Mouse (Mus musculus) lung, embryonic 16.5 days (tissue): ENCODE data around the gene Rdx. TPM values are rescaled to one million over a fixed set of nuclear protein-coding genes. Genes with fewer than 3 reads are reported as not detected.
"Not testable (repeated sequence)": the region's sequence is repeated elsewhere in the genome, so short reads cannot be mapped to it uniquely, and the experiment has no call there.

Experiments
- ATAC-seq: fragments of 200-750 bp; cut with Nextera tagmentation; 2 replicates; pipeline ENCODE4 v1.8.0; 2017; ENCODE audit warnings: low read depth, mild to moderate bottlenecking, moderate library complexity
- H3K27ac ChIP-seq: fragments of 300-500 bp; sonication (generic); 2 replicates; pipeline ENCODE4 v1.5.1; 2014; ENCODE audit warnings: mild to moderate bottlenecking, control low read depth, low read length
- H3K27me3 ChIP-seq: fragments of 300-500 bp; sonication (generic); 2 replicates; pipeline ENCODE4 v1.6.1; 2014; ENCODE audit warnings: low read depth, low read length, mixed read lengths; ENCODE audit not compliant: control insufficient read depth, insufficient read depth
- H3K36me3 ChIP-seq: fragments of 300-500 bp; sonication (generic); 2 replicates; pipeline ENCODE4 v1.6.1; 2014; ENCODE audit warnings: low read length; ENCODE audit not compliant: control insufficient read depth, insufficient read depth
- H3K4me1 ChIP-seq: fragments of 300-500 bp; sonication (generic); replicated peaks from 2 replicates; pipeline ENCODE4 v1.6.1; 2014; ENCODE audit warnings: low read length, mixed read lengths; ENCODE audit not compliant: control insufficient read depth, insufficient read depth
- H3K4me2 ChIP-seq: fragments of 300-500 bp; sonication (generic); 2 replicates; pipeline ENCODE4 v1.6.1; 2014; ENCODE audit warnings: low read depth, low read length, control low read depth
- H3K4me3 ChIP-seq: fragments of 300-500 bp; sonication (generic); 2 replicates; pipeline ENCODE4 v1.5.1; 2014; ENCODE audit warnings: mild to moderate bottlenecking, low read length, control low read depth
- H3K9ac ChIP-seq: fragments of 300-500 bp; sonication (generic); 2 replicates; pipeline ENCODE4 v1.6.1; 2014; ENCODE audit warnings: low read length, control low read depth
- H3K9me3 ChIP-seq: fragments of 300-500 bp; sonication (generic); 2 replicates; pipeline ENCODE4 v1.6.1; 2016; ENCODE audit warnings: low read length; ENCODE audit not compliant: control insufficient read depth
- WGBS: fragments of 180-500 bp; shearing (Covaris S2); extraction: QIAGEN DNeasy Blood & Tissue Kit; methylation state at CpG from one replicate; pipeline ENCODE4 v1.1.7; 2014; 5-methylcytosine and 5-hydroxymethylcytosine counted together
- polyA plus RNA-seq: library from polyadenylated mRNA; unstranded; fragments of >200 nt; fragmentation: Nextera tagmentation; extraction: Ambion mirVana; gene quantifications from 2 replicates; pipeline ENCODE4 v1.2.1, GENCODE M21; 2015

Gene Rdx
- polyA plus RNA-seq, 1 experiment from 2014 or later = 115 TPM

DNA sequence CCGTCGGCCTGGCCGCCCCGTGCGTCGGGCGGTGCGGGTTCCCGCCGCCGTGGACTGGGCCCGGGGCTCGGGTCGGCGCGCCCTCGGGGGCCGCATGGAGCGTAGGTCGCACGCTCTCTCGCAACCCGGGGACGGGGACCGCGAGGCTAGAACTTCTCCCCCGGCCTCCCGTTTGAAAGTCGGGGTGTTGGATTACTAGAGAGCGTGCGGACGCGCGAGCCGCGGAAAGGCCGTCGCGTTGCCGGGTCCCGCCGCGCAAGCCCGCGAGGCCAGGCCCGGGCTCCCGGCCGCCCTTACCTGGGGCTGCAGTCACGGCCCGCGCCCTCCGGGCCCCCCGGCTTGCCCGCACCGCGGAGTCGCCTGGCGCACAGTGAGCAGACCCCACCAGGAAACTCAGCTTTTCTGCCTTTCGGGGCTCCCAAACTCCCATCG lies 1.7 kb downstream of the Rdx start:
- ATAC-seq = peak; percentile 56
- peak overlapping the region; percentile 99 for H3K27ac ChIP-seq
- WGBS = under 1% methylated on average over 59 of the region's 60 CpGs
- H3K4me2 ChIP-seq = peak overlapping the region; percentile 77
- H3K9me3 ChIP-seq = no peaks in the 10 kb centered on the region
- no peaks in the 10 kb centered on the region for H3K27me3 ChIP-seq
- H3K4me3 ChIP-seq = peak overlapping the region; percentile 91
- peaks cover 19% of the 10 kb centered on the region for H3K4me1 ChIP-seq
- no peaks in the 10 kb centered on the region for H3K36me3 ChIP-seq
- H3K9ac ChIP-seq = peak overlapping the region; percentile 99

DNA sequence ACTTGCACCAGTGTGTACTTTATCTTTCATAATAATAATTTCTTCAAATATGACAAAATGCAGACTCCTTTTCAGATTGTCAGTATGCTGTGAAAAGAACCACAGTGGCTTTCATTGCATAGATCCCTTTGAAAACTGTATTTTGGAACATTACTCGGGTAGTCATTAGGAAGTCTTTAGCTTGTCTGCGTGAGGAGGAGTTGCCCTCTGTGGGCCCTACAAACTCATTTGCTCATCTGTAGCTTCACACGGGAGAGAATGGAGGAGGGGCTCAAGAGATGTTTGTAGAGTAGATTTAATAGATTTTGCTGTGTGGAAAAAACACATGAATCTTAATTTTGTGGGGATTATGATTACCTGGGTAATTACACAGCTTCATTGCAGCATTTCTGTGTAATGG lies 2.6 kb downstream of the Rdx start:
- peaks cover 19% of the 10 kb centered on the region for H3K4me1 ChIP-seq
- H3K4me3 ChIP-seq = peak overlapping the region; percentile 91
- H3K36me3 ChIP-seq = no peaks in the 10 kb centered on the region
- H3K9me3 ChIP-seq = no peaks in the 10 kb centered on the region
- no peak for ATAC-seq
- H3K9ac ChIP-seq = peak overlapping the region; percentile 99
- H3K4me2 ChIP-seq = peak overlapping the region; percentile 77
- 0% methylated on average over 3 of the region's 3 CpGs for WGBS
- H3K27me3 ChIP-seq = no peaks in the 10 kb centered on the region
- H3K27ac ChIP-seq = no peak overlapping the region

DNA sequence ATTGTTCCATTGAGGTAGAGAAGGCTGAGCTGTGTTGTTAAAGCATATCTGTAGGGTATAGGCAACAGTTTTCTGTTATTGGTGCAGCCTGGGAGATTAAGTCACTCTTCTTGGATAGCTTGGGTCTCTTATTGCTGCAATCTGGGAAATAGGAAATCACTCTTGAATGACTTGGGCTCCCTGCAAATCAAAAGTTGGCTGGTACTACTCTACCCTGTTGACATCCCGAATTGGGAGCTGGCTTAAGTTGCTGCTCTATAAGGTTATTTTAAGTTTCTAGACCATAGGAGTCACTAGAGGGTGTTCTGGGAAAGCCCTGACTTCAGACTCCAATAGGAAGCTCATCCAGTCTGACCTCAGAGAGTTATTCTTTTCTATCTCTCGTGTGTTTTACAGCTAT lies 3.4 kb downstream of the Rdx start:
- H3K4me1 ChIP-seq = peaks cover 19% of the 10 kb centered on the region
- H3K9ac ChIP-seq = 0 out of 2 replicates have a peak overlapping the region, but pooled peaks have one; percentile 3
- peak overlapping the region; percentile 77 for H3K4me2 ChIP-seq
- H3K4me3 ChIP-seq = peak overlapping the region; percentile 28
- no peak overlapping the region for H3K27ac ChIP-seq
- ATAC-seq = no peak
- no peaks in the 10 kb centered on the region for H3K27me3 ChIP-seq
- H3K9me3 ChIP-seq = no peaks in the 10 kb centered on the region
- H3K36me3 ChIP-seq = no peaks in the 10 kb centered on the region
- 22% methylated on average over 2 of the region's 2 CpGs for WGBS

DNA sequence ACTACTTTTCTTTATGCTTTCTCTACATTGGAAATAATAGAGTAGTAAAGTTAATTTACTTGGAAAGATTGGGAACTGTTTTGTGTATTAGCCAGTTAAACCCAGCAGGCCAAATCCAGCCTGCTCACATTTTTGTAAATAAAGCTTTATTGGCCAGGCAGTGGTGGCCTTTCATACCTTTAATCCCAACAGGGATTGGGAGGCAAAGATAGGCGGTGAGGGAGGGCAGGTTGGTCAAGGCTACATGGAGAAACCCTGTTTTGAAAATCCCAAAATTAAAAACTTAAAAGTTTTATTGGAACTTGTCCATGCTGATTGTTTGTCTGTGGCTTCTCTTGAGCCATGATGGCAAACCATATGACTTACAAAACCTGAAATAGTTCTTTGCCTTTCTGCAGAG lies 5.2 kb downstream of the Rdx start:
- Histone ChIP-seq H3K4me2 (no peak overlapping the region), H3K27ac (no peak overlapping the region), H3K4me1 (peaks cover 14% of the 10 kb centered on the region), H3K4me3 (no peak overlapping the region), H3K27me3 (no peaks in the 10 kb centered on the region), H3K36me3 (no peaks in the 10 kb centered on the region), H3K9ac (no peak overlapping the region), H3K9me3 (no peaks in the 10 kb centered on the region)
- 82% methylated on average over 1 of the region's 1 CpGs for WGBS
- no peak for ATAC-seq

DNA sequence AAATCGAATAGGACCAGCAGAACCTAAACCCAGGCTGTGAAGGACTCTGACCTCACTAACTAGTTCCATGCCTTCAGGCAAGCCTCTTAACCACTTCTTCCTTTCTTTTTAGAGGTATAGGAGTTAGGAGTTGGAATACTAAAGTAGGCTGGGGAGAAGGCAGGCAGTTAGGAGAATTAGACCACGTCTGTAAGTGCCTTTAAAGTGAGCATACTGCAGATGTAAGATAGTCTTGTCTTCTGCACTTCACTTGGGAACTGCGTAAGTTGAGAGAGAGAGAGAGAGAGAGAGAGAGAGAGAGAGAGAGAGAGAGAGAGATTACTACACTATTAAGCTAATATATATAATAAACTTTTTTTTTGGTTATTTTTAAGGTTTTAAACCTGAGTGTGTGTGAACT lies 8.3 kb downstream of the Rdx start:
- Histone ChIP-seq H3K4me3 (no peak overlapping the region), H3K4me2 (no peak overlapping the region), H3K9ac (no peak overlapping the region), H3K36me3 (no peaks in the 10 kb centered on the region), H3K27me3 (no peaks in the 10 kb centered on the region), H3K9me3 (no peaks in the 10 kb centered on the region), H3K27ac (no peak overlapping the region), H3K4me1 (peaks cover 10% of the 10 kb centered on the region)
- 71% methylated on average over 3 of the region's 3 CpGs for WGBS
- no peak for ATAC-seq

DNA sequence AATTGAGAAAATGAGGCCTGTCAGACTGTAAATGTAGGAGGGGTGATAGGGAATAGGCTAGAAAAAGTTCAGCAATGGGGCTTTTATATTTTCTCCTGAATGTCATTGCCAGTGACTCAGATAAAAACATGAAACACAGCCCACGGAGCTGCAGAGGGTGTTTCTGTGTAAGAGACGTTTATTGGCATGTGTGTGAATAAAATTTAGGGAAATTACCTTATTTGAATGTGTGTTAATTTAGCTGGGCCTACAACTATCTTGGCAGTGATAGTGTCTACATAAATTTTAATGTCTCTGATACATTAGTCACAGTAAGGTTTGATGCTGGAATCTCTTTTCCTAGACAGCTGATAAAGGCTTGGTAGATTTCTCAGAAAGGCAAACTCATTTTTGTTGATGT lies 12.8 kb downstream of the Rdx start:
- no peak overlapping the region for H3K4me3 ChIP-seq
- 44% methylated on average over 2 of the region's 2 CpGs for WGBS
- no peak overlapping the region for H3K27ac ChIP-seq
- no peak overlapping the region for H3K9ac ChIP-seq
- 0 out of 2 replicates have a peak, but pooled peaks cover 2% of the 10 kb centered on the region for H3K4me1 ChIP-seq
- H3K4me2 ChIP-seq = no peak overlapping the region
- H3K36me3 ChIP-seq = peaks cover 14% of the 10 kb centered on the region
- no peaks in the 10 kb centered on the region for H3K9me3 ChIP-seq
- H3K27me3 ChIP-seq = no peaks in the 10 kb centered on the region
- ATAC-seq = no peak

DNA sequence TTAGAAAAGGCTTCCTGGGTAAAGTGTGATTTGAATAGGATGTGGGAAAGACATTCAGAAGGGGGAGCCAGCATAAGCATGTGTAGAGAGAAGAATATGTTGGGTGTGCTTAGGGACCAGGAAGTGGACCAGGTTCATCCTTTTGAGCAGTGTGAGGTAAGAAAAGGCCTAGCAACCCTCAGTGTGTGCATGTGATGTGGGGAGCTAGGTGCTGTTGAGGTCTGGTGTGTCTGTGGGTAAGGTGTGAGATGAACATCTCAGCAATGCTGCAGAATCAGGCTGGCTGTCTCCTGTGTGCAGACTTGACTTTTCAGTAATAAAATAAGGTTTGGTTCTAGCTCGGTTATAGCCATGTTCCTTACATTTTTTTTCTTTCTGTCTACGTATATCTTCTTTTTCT lies 23.1 kb downstream of the Rdx start:
- H3K9me3 ChIP-seq = no peaks in the 10 kb centered on the region
- no peak overlapping the region for H3K9ac ChIP-seq
- no peak overlapping the region for H3K27ac ChIP-seq
- no peak for ATAC-seq
- H3K4me1 ChIP-seq = no peaks in the 10 kb centered on the region
- peaks cover 52% of the 10 kb centered on the region for H3K36me3 ChIP-seq
- 88% methylated on average over 2 of the region's 2 CpGs for WGBS
- H3K4me3 ChIP-seq = no peak overlapping the region
- no peak overlapping the region for H3K4me2 ChIP-seq
- no peaks in the 10 kb centered on the region for H3K27me3 ChIP-seq

DNA sequence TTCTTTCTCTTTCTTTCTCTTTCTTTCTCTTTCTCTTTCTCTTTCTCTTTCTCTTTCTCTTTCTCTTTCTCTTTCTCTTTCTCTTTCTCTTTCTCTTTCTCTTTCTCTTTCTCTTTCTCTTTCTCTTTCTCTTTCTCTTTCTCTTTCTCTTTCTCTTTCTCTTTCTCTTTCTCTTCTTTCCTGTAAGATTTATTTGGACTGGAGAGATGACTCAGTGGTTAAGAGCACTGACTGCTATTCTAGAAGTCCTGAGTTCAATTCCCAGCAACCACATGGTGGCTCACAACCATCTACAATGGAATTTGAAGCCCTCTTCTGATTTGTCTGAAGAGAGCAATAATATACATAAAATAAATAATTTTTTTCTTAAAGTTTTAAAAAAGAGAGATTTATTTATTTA lies 24.4 kb downstream of the Rdx start:
- not testable (repeated sequence) for H3K27me3 ChIP-seq, H3K4me1 ChIP-seq, H3K9me3 ChIP-seq, H3K27ac ChIP-seq, H3K4me2 ChIP-seq, H3K9ac ChIP-seq, H3K4me3 ChIP-seq, ATAC-seq
- peaks cover 50% of the 10 kb centered on the region for H3K36me3 ChIP-seq

DNA sequence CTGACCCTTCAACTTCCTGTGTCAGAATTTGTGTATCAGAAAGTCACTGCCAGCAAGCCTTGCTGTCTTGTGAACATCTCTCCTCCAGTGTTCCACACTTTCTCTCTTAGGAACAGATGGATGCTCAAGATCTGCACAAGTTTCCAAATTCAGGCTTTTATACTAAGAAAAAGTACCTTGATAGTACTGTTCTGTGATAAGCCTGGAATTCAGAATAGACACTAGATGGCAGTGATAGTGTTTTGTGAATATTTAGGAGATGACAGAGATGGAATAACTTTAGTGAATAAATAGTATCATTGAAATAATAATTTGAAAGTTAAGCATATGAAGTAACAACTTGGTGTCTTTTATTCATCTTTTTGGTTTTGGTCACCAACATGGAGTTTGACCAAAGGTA lies 25.2 kb downstream of the Rdx start:
- Histone ChIP-seq H3K9ac (no peak overlapping the region), H3K36me3 (peaks cover 51% of the 10 kb centered on the region), H3K4me1 (no peaks in the 10 kb centered on the region), H3K27ac (no peak overlapping the region), H3K4me3 (no peak overlapping the region), H3K4me2 (no peak overlapping the region), H3K9me3 (no peaks in the 10 kb centered on the region), H3K27me3 (no peaks in the 10 kb centered on the region)
- ATAC-seq = no peak

DNA sequence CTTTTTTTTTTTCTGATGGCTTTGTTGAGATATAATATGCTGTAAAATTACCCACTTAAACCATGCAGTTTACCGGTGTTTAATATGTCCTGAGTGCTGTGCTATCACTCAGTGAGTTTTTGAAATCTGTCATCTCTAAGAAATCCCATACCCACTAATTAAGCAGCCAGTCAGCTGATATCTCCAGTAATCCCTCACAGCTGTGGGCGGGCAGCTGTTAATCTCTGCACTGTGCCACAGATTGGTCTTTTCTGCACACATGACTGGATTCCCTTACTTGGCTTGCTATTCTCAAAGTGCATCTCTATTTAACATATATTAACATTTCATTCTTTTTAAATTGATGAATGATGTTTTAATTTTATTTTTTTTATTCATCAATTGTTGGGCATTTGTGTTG lies 29.1 kb downstream of the Rdx start:
- Histone ChIP-seq H3K4me3 (no peak overlapping the region), H3K36me3 (peaks cover 41% of the 10 kb centered on the region), H3K27ac (no peak overlapping the region), H3K4me2 (no peak overlapping the region), H3K9ac (no peak overlapping the region), H3K9me3 (no peaks in the 10 kb centered on the region), H3K4me1 (no peaks in the 10 kb centered on the region), H3K27me3 (no peaks in the 10 kb centered on the region)
- WGBS = 94% methylated on average over 2 of the region's 2 CpGs
- no peak for ATAC-seq
